Mouse (Mus musculus): Measurements from ENCODE around the gene Slc39a8. TPM values are rescaled to one million over a fixed set of nuclear protein-coding genes. Genes with fewer than 3 reads are reported as not detected.

Gene Slc39a8
- polyA plus RNA-seq, 1 experiment from 2014 or later: 19.5 TPM

GRCm38 (mm10) chr3:135937455-135937854 lies 112.4 kb downstream of the Slc39a8 start:
- Histone ChIP-seq H3K27me3 (ENCODE audit: insufficient read depth, low read length) (no peaks in the 10 kb centered on the region), H3K36me3 (ENCODE audit: insufficient read depth, low read length) (no peaks in the 10 kb centered on the region), H3K4me3 (ENCODE audit: low read length) (no peak overlapping the region), H3K9ac (replicated peaks; ENCODE audit: low read length) (no peak overlapping the region), H3K9me3 (ENCODE audit: low read length) (no peaks in the 10 kb centered on the region), H3K27ac (ENCODE audit: low read length) (no peak overlapping the region), H3K4me2 (replicated peaks; ENCODE audit: low read depth, low read length) (no peak overlapping the region), H3K4me1 (ENCODE audit: insufficient read depth, low read length) (no peaks in the 10 kb centered on the region)
- 71% methylated on average over 2 of the region's 2 CpGs for WGBS
- no peak for ATAC-seq (ENCODE audit: low FRiP score, low TSS enrichment)

Other genes with a start within 250 kb of the Slc39a8 start
- gene Nfkb1, start 133.7 kb upstream of the Slc39a8 start, polyA plus RNA-seq (2015; fragmentation: Nextera tagmentation; extraction: Ambion mirVana): 18.5 and 20.4 TPM in 2 replicates